Mouse (Mus musculus) midbrain, embryonic 10.5 days (tissue): ENCODE data around the gene Pum1. TPM values are rescaled to one million over a fixed set of nuclear protein-coding genes. Genes with fewer than 3 reads are reported as not detected.
A peak's percentile ranks its signal among the peaks of the same experiment; 100 is the strongest.
"Not testable (repeated sequence)": the region's sequence is repeated elsewhere in the genome, so short reads cannot be mapped to it uniquely, and the experiment has no call there.

Source experiments
- DNase-seq: peaks from one replicate; pipeline ENCODE4 v3.0.0-alpha.2; 2017; ENCODE audit warnings: low spot score
- H3K27ac ChIP-seq: fragments of 300-500 bp; sonication (generic); replicated peaks from 2 replicates; pipeline ENCODE4 v1.5.1; 2016; ENCODE audit warnings: mild to moderate bottlenecking
- H3K27me3 ChIP-seq: fragments of 300-500 bp; sonication (generic); 2 replicates; pipeline ENCODE4 v1.6.1; 2016; ENCODE audit warnings: low read depth, mild to moderate bottlenecking; ENCODE audit not compliant: poor library complexity, severe bottlenecking
- H3K36me3 ChIP-seq: fragments of 300-500 bp; sonication (generic); 2 replicates; pipeline ENCODE4 v1.6.1; 2016; ENCODE audit warnings: mild to moderate bottlenecking, moderate library complexity
- H3K4me1 ChIP-seq: fragments of 300-500 bp; sonication (generic); 2 replicates; pipeline ENCODE4 v1.6.1; 2016
- H3K4me3 ChIP-seq: fragments of 300-500 bp; sonication (generic); 2 replicates; pipeline ENCODE4 v1.5.1; 2016; ENCODE audit warnings: mild to moderate bottlenecking, moderate library complexity
- H3K9me3 ChIP-seq: fragments of 300-500 bp; sonication (generic); replicated peaks from 2 replicates; pipeline ENCODE4 v1.6.1; 2016; ENCODE audit warnings: mild to moderate bottlenecking
- WGBS: fragments of 180-500 bp; shearing (Covaris S2); methylation state at CpG from one replicate; pipeline ENCODE4 v1.1.7; 2016; 5-methylcytosine and 5-hydroxymethylcytosine counted together
- polyA plus RNA-seq: library from polyadenylated mRNA; unstranded; fragments of >200 nt; fragmentation: Nextera tagmentation; extraction: Ambion mirVana; gene quantifications from 2 replicates; pipeline ENCODE4 v1.2.1, GENCODE M21; 2016

Gene Pum1
- polyA plus RNA-seq, 1 experiment from 2014 or later = 117 TPM

DNA sequence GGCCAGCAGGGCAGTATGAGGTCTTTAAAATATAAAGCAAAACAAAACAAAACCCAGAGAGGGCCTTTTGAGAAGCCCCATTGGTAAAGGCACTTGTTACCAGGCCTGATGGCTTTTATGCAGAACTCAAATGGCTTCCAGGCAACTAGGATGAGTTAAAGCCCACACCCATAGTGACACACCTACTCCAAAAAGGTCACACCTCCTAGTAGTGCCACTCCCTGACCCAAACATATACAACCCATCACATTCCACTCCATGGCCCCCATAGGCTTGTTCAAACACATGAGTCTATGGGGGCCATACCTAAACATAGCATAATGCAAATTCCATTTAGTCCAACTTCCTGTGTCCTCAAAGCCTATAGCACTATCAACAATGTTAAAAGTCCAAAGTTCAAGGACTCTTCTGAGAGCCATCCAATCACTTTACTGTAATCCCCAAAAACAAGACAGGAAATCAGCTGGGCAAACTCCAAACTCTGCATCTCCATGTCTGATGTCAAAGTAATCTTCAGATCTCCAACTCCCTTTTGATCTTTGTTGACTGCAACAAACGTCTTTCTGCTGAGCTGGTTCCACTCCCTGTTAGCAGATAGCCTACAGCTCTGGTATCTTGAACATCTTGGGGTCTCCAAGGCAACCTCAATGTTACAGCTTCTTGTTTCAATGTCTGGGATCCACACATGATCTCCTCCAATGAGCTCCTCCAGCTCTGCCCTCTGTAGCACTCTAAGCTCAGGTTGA, 5.1 kb upstream of the Pum1 start:
- Histone ChIP-seq H3K36me3 (no peaks in the 10 kb centered on the region), H3K4me3 (no peak overlapping the region), H3K4me1 (peaks cover 4% of the 10 kb centered on the region; the same call in 1 of the 2 replicates), H3K9me3 (no peaks in the 10 kb centered on the region), H3K27me3 (no peaks in the 10 kb centered on the region), H3K27ac (no peak overlapping the region)
- DNase-seq = no peak
- WGBS = 66% methylated on average over 1 of the region's 1 CpGs

DNA sequence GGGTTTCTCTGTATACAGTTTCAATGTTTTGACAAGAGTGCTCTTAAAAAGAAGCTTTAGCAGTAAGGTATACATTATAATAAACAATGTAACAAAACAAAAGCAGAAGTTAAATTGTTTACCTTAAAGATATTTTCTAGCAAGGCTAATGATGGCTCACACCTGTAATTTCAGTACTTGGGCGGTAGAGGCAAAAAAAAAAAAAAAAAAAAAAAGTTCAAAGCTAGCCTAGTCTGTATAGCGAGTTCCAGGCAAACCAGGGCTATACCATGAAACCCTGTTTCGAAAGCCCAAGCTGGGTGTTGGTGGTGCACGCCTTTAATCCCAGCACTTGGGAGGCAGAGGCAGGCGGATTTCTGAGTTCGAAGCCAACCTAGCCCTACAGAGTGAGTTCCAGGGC, 3.7 kb upstream of the Pum1 start:
- Histone ChIP-seq H3K27me3 (no peaks in the 10 kb centered on the region), H3K27ac (no peak overlapping the region), H3K4me3 (no peak overlapping the region), H3K9me3 (no peaks in the 10 kb centered on the region), H3K4me1 (peaks cover 5% of the 10 kb centered on the region; the same call in 1 of the 2 replicates), H3K36me3 (no peaks in the 10 kb centered on the region)
- 89% methylated on average over 6 of the region's 6 CpGs for WGBS
- DNase-seq = no peak

DNA sequence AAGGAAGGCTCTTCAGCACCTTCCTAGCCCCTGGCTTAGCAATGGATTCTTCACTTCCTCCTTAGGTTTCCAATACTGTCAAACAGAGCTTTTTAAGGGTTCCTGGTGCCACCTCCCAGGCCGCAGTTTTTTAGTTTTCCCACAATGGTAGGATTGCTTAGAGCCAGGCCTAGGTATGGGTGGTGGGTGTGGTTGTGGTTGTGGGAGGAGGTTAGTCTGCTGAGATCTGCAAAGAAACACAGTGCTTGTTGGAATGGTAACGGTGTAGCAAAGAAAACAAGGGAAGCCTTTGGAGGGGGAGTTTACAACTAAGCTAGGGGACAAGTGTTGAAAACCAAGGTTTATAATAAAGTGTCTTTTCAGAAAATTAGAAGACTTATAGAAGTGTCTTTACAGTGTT, 3.0 kb upstream of the Pum1 start:
- H3K9me3 ChIP-seq = no peaks in the 10 kb centered on the region
- peaks cover 10% of the 10 kb centered on the region for H3K4me1 ChIP-seq
- no peaks in the 10 kb centered on the region for H3K27me3 ChIP-seq
- no peak overlapping the region for H3K27ac ChIP-seq
- no peak overlapping the region for H3K4me3 ChIP-seq
- WGBS = 84% methylated on average over 2 of the region's 2 CpGs
- no peak for DNase-seq
- no peaks in the 10 kb centered on the region for H3K36me3 ChIP-seq

DNA sequence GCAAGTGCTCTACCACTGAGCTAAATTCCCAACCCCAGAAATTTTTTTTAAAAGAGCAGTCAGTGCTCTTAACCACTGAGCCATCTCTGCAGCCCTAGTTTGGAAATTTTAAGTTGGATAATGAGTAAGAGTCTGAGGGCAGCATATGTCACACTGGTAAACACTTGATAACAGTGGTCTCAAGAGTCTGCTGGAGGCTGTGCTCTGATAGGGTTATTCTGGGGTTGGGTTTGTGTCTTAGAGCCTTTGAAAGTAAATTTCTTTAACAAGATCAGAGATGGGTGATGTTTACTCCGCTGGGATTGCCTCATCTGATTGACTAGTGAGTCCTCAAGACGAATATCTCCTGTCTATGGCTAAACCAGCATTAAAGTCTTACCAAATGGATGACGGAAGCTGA, 2.0 kb upstream of the Pum1 start:
- Histone ChIP-seq H3K27me3 (no peaks in the 10 kb centered on the region), H3K9me3 (no peaks in the 10 kb centered on the region), H3K36me3 (peaks cover 10% of the 10 kb centered on the region; the same call in 1 of the 2 replicates), H3K4me1 (peaks cover 15% of the 10 kb centered on the region), H3K27ac (no peak overlapping the region), H3K4me3 (no peak overlapping the region)
- DNase-seq = no peak
- WGBS = 87% methylated on average over 3 of the region's 3 CpGs

DNA sequence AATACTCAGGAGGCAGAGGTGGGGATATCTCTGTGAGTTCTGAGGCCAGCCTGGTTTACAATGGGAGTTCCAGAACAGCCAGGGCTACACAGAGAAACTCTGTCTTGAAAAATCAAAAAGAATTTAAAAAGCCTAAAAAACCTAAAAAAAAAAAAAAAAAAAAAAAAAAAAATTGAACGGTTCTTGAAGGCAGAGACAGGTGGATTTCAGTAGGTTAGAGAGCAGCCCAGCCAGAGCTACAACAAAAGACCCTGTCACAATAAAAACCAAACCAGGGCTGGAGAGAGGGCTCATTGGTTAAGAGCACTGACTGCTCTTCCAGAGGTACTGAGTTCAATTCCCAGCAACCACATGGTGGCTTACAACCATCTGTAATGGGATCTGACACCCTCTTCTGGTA, 816 bp upstream of the Pum1 start:
- Histone ChIP-seq H3K36me3 (peaks cover 19% of the 10 kb centered on the region), H3K4me1 (peaks cover 20% of the 10 kb centered on the region), H3K4me3 (peak overlapping the region; percentile 93), H3K27ac (peak overlapping the region; percentile 99)
- DNase-seq, H3K27me3 ChIP-seq, H3K9me3 ChIP-seq: not testable (repeated sequence)
- 100% methylated on average over 1 of the region's 1 CpGs for WGBS

DNA sequence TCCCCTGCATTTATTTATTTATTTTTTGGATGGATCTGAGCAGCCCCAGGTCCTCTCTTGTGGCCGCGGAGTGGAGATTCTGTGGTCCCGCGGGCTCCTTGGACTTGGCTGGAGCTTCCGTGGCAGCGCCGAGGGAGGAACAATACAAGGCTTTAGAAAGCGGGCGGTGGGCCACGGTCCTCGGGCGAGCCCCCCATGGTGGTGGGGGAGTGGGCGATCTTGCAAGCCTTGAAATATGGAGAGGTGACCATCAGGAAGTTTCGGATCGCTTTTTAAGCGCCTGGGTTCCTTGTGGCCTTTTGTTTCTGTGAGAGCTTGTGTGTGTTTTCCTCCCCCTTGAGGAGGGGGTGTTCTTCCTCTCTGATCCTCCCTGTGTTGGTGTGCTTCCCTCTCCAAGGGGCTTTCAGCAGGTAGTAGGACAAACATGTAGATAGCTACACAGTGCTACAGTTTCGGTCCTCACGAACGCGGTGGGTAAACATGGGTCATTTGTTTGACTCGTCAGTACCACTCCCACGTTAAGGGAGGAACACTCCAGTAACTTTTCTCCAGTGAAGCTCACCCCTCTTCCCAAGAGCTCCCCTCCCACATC, 785 bp downstream of the Pum1 start:
- peak; percentile 60 for DNase-seq
- Histone ChIP-seq H3K4me1 (peaks cover 36% of the 10 kb centered on the region), H3K27me3 (no peaks in the 10 kb centered on the region), H3K36me3 (peaks cover 26% of the 10 kb centered on the region), H3K9me3 (no peaks in the 10 kb centered on the region), H3K4me3 (peak overlapping the region; percentile 93), H3K27ac (peak overlapping the region; percentile 99)
- WGBS = under 1% methylated on average over 22 of the region's 22 CpGs

DNA sequence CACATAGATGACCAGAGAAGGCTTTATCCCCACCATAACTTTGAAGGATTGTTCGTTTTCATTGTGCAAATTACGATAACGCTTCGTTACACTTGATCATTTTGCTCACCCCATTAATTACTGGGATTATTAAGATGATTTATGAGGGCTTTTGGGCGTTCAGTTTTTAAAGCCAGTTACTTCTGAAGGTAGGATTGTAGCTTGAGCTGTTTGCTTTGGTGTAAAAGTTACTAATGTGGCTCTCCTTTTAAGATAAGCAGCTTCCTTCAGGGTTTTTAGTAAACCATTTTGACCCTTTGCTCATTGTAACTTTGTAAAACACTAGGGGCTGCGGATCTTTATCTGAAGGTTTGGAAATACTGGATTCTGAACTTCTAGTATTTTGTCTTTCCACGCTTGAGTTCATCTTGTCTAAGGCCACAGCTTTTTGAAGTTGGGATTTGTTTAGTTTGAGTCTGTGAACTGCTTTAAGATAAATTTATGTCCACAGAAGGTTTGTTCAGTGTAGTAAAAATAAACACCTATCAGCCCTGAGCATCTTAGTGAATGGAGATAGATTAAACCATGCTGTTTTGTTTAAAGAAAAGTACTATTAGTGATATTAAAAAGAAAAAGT, 1.4 kb downstream of the Pum1 start:
- Histone ChIP-seq H3K27ac (peak overlapping the region; percentile 99), H3K9me3 (no peaks in the 10 kb centered on the region)
- 10% methylated on average over 7 of the region's 7 CpGs for WGBS

DNA sequence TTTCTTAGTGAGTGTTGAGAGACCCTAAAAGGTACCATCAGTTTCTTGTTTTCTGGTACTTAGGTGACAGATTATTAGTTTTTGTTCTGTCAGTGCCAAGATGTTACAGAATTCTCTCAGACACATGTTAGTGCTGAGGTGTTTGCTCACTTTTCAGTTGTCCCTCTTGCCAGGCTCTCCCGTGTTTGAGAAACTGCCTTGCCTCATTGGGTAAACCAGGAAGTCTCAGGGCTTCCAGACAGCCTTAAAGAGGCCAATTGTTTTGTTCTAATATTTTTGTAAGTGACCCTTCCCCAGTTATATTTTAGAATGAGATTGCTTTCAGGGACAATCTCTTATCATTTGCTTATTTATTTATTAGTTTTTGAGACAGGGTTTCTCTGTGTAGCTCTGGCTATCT, 2.1 kb downstream of the Pum1 start:
- peaks cover 38% of the 10 kb centered on the region for H3K4me1 ChIP-seq
- H3K4me3 ChIP-seq = peak overlapping the region; percentile 93
- 40% methylated on average over 1 of the region's 1 CpGs for WGBS
- DNase-seq = no peak
- no peaks in the 10 kb centered on the region for H3K27me3 ChIP-seq
- no peak overlapping the region for H3K27ac ChIP-seq
- no peaks in the 10 kb centered on the region for H3K9me3 ChIP-seq
- peaks cover 39% of the 10 kb centered on the region for H3K36me3 ChIP-seq

More for the DNA sequence above, 1.4 kb downstream of the Pum1 start:
- no peak for DNase-seq
- peaks cover 32% of the 10 kb centered on the region for H3K36me3 ChIP-seq
- peak overlapping the region; percentile 93 for H3K4me3 ChIP-seq
- no peaks in the 10 kb centered on the region for H3K27me3 ChIP-seq
- H3K4me1 ChIP-seq = peaks cover 38% of the 10 kb centered on the region

DNA sequence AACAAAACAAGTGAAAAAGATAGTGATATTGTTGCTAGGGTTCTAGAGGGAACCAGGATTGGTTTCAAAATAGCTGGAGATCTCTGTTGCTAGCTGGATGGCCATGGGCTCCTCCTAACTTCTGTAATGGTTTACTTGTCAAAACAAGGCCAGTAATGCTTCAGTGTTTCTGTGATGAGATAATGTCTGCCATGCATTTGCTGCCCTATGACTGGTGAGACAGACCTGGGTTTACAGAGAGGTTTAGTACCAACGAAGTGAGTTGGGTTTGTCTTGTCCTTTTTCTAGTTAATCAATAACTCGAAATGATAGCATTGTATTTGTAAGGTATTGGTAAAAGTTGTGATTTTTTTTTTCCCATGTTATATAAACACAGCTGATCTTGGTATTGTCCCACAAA, 4.6 kb downstream of the Pum1 start:
- Histone ChIP-seq H3K4me1 (peaks cover 37% of the 10 kb centered on the region), H3K9me3 (no peaks in the 10 kb centered on the region), H3K27ac (no peak overlapping the region), H3K4me3 (no peak overlapping the region), H3K27me3 (no peaks in the 10 kb centered on the region), H3K36me3 (peaks cover 64% of the 10 kb centered on the region)
- no peak for DNase-seq
- WGBS = 82% methylated on average over 2 of the region's 2 CpGs

DNA sequence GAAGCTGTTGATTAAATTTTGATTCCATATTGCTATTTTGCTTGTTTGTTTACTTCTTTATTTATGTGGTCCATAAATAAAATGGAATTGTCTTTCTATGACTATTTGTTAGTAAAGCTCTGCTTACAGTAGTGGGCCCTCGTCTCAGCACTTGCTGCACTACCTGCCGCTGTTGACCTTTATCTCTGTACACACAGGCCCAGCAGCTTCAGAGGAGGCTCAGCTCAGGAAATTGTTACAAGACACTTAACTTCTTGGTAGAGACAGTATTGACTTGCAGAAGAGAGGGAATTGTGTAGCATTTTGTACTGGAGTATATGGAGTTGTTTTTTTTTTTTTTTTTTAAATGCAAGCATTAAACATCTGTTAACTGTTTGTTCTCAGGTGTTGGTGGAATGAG, 5.4 kb downstream of the Pum1 start:
- no peaks in the 10 kb centered on the region for H3K9me3 ChIP-seq
- H3K27me3 ChIP-seq = no peaks in the 10 kb centered on the region
- 83% methylated on average over 2 of the region's 2 CpGs for WGBS
- DNase-seq = no peak
- H3K4me1 ChIP-seq = peaks cover 34% of the 10 kb centered on the region
- peaks cover 72% of the 10 kb centered on the region for H3K36me3 ChIP-seq
- no peak overlapping the region for H3K27ac ChIP-seq
- no peak overlapping the region; the same call in 1 of the 2 replicates for H3K4me3 ChIP-seq

DNA sequence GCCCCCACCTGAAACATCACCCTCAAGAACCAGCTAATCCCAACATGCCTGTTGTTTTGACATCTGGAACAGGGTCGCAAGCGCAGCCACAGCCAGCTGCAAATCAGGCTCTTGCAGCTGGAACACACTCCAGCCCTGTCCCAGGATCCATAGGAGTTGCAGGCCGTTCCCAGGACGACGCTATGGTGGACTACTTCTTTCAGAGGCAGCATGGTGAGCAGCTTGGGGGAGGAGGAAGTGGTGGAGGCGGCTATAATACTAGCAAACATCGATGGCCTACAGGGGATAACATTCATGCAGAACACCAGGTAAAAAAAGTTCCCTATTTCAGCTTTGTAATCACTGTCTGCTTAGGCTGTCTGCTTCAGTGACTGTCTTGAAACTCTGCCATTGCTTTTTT, 5.9 kb downstream of the Pum1 start:
- H3K4me1 ChIP-seq = peaks cover 34% of the 10 kb centered on the region
- H3K27me3 ChIP-seq = no peaks in the 10 kb centered on the region
- no peaks in the 10 kb centered on the region for H3K9me3 ChIP-seq
- H3K36me3 ChIP-seq = peaks cover 77% of the 10 kb centered on the region
- H3K27ac ChIP-seq = no peak overlapping the region
- 72% methylated on average over 7 of the region's 7 CpGs for WGBS
- no peak overlapping the region; the same call in 1 of the 2 replicates for H3K4me3 ChIP-seq
- no peak for DNase-seq

DNA sequence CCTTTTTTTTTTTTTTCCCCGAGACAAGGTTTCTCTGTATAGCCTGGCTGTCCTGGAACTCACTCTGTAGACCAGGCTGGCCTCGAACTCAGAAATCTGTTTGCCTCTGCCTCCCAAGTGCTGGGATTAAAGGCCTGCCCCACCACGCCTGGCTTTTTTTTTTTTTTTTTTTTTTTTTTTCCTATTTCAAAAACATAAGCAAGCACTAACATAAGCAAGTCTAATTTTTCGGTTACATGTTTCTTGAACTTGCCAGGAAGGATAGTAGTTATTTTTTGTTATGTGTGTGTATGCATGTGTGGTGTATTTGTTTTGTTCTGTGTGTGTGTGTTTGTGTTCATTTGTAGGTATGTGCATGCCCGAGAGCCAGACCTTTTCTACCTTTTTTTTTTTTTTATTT, 6.9 kb downstream of the Pum1 start:
- peaks cover 29% of the 10 kb centered on the region for H3K4me1 ChIP-seq
- 86% methylated on average over 5 of the region's 5 CpGs for WGBS
- H3K27ac ChIP-seq, DNase-seq, H3K27me3 ChIP-seq, H3K9me3 ChIP-seq, H3K4me3 ChIP-seq: not testable (repeated sequence)
- H3K36me3 ChIP-seq = peaks cover 87% of the 10 kb centered on the region
